Mouse (Mus musculus) macrophage (primary cell): ENCODE measurements around the gene Pcnx2. TPM values are rescaled to one million over a fixed set of nuclear protein-coding genes. Genes with fewer than 3 reads are reported as not detected.

Source experiments
- H3K27ac ChIP-seq: fragments of 350-480 bp; formaldehyde crosslinking; 2 replicates; pipeline ENCODE4 v1.9.0; 2021
- H3K36me3 ChIP-seq: fragments of 350-480 bp; formaldehyde crosslinking; 2 replicates; pipeline ENCODE4 v1.9.0; 2021; ENCODE audit errors: inconsistent target
- H3K4me3 ChIP-seq: fragments of 350-480 bp; formaldehyde crosslinking; 2 replicates; pipeline ENCODE4 v1.9.0; 2021; ENCODE audit errors: inconsistent target
- H3K79me2 ChIP-seq: fragments of 350-480 bp; formaldehyde crosslinking; 2 replicates; pipeline ENCODE4 v1.9.0; 2021; ENCODE audit errors: inconsistent target
- WGBS: methylation state at CpG from one replicate; pipeline ENCODE4 v1.1.7; 2026; ENCODE audit warnings: inconsistent platforms; ENCODE audit not compliant: missing documents; 5-methylcytosine and 5-hydroxymethylcytosine counted together
- polyA plus RNA-seq: library from polyadenylated mRNA; stranded (reverse); fragments of 250-400 nt; gene quantifications from 3 replicates; pipeline ENCODE4 v1.2.4, GENCODE M21; 2018; ENCODE audit warnings: inconsistent platforms

Pcnx2 gene
- polyA plus RNA-seq, 1 experiment from 2014 or later, result not detected

DNA sequence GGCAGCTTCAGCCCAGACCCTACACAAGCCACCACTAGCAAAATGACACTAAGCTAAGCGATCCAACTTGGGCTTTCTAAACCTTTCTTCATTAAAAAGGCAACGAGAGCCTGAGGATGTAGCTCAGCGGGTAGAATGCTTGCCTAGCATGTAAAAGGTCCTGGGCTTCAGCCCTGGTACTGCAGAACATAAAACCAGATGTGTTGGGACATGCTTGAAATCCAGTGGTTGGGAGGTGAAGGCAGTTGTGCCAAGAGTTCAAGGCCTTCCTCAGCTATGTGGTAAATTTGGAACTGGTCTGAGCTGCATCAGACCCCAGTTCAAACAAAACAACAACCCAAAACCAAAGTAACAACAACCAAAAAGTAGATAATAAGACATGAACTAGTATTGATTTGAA is 121.8 kb downstream of the Pcnx2 start:
- WGBS, result 100% methylated on average over 3 of the region's 3 CpGs

DNA sequence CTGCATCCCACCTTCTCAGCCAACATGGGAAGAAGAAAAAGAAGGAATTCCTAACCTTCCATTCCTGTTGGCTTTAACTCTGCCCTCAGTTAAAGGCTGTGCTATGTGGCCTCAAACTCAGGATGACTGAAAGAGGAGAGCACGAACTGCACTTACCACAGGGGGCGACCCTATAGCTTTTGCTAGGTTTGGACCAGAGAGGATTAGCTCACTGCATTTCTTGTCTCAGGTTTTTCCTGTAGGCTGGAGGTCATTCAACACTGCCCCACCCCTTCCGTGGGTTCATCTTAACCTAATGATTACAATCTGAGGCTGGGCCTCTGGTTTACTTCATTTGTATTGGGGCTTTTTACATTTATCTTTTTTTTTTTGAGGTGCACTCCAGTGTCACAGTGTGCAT is 123.1 kb downstream of the Pcnx2 start:
- H3K36me3 ChIP-seq, result no peaks in the 10 kb centered on the region
- no peak overlapping the region for H3K27ac ChIP-seq
- H3K79me2 ChIP-seq, result no peaks in the 10 kb centered on the region
- 95% methylated on average over 3 of the region's 3 CpGs for WGBS
- no peak overlapping the region for H3K4me3 ChIP-seq

More for the DNA sequence above, 121.8 kb downstream of the Pcnx2 start:
- H3K4me3 ChIP-seq, result no peak overlapping the region
- H3K79me2 ChIP-seq, result no peaks in the 10 kb centered on the region
- no peaks in the 10 kb centered on the region for H3K36me3 ChIP-seq
- H3K27ac ChIP-seq, result no peak overlapping the region

DNA sequence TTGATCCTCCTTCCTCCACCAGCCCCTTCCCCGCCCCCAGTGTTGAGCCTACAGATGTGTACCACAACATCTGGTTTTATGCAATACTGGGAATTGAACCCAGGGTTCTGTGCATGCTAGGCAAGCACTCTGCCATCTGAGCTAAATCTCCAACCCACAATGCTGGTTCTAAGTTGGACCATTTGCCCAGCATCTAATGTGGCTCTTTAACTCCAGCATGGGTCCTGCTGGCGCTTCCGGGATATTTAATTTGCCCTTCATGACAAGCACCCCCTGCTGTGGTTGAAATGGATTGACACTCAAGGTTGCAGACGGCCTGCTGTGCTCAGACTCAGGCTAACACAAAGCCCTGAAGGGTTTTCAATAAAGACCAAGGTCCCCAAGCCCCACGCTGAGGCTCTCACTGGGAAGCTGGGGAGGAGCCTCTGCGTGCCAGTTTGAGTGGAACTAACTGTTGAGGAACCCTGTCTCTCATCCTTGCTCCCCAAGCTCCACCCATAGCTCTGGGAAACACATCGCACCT is 124.8 kb downstream of the Pcnx2 start:
- 95% methylated on average over 7 of the region's 7 CpGs for WGBS
- H3K4me3 ChIP-seq, result no peak overlapping the region
- H3K79me2 ChIP-seq, result no peaks in the 10 kb centered on the region
- H3K36me3 ChIP-seq, result no peaks in the 10 kb centered on the region
- H3K27ac ChIP-seq, result no peak overlapping the region

DNA sequence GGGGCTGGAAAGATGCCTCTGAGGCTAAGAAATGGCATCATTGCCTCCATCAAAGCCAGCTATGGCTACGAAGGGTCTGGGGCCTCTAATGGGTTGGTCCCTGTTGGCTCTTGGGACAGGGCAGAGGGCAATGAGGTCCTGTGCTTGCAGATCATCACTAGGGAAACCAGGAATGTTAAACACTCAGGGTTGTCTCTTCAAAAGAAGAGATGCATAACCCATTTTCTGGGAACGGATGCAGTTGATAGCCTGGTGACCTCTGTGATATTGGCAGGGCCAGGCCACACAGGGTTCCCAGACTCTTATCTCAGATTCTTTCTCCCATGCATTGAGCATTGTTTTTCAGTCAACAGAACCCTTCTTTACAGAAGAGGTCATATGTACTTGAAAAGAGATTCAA is 125.8 kb downstream of the Pcnx2 start:
- no peaks in the 10 kb centered on the region for H3K79me2 ChIP-seq
- no peaks in the 10 kb centered on the region for H3K36me3 ChIP-seq
- H3K27ac ChIP-seq, result no peak overlapping the region
- 100% methylated on average over 2 of the region's 2 CpGs for WGBS
- no peak overlapping the region for H3K4me3 ChIP-seq

DNA sequence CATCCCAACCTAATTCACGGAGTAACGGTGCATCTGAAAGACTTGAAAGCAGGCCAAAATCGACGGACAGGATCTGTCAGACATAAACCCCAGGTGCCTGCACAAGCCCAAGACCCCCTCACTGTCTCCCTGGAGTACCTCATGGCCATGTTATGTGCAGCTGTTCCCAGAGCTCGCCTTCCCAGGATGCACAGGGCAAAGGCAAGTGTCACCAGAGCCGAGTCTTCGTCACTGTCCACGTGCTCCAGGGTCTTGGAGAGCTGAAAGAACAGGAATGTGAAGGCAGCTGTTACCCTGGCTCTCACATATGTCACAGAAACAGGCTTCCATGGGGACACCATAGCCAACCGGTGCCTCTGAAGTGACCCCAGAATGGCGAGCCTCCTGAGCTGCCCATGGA is 130.0 kb downstream of the Pcnx2 start:
- H3K79me2 ChIP-seq, result no peaks in the 10 kb centered on the region
- 92% methylated on average over 10 of the region's 10 CpGs for WGBS
- no peaks in the 10 kb centered on the region for H3K36me3 ChIP-seq
- no peak overlapping the region for H3K4me3 ChIP-seq
- no peak overlapping the region for H3K27ac ChIP-seq

DNA sequence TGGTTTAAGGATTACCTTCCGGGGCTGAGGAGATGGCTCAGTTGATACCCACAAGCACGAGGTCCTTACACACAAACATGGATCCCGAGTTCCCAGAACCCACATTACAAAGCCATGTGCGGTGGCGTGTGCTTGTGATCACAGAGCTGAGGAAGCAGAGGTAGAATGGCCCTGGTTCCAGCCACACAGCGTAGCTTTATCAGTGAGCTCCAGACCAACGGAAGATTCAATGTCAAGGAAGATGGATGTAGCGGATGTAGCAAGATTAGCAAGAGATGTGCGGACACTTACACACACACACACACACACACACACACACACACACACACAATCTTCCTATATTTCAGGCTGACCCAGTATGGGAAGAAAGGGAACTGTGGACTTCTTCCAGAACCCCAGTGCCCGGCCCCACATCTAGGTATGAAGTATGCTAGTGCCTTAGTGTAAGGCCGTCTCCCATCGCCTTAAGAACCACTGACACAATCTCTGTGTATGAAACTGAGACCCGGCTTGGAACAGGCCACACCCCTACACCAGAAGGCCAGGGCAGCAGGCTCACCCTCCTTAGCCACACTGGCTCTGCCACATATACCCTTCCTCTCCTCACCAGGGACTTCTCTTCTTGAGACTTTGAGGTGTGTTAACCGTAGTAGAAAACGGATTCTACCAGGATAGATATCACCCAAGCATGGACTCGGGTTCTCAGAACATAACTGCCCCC is 134.9 kb downstream of the Pcnx2 start:
- H3K36me3 ChIP-seq, result no peaks in the 10 kb centered on the region
- no peak overlapping the region for H3K4me3 ChIP-seq
- H3K27ac ChIP-seq, result no peak overlapping the region
- H3K79me2 ChIP-seq, result no peaks in the 10 kb centered on the region
- WGBS, result 95% methylated on average over 13 of the region's 16 CpGs

DNA sequence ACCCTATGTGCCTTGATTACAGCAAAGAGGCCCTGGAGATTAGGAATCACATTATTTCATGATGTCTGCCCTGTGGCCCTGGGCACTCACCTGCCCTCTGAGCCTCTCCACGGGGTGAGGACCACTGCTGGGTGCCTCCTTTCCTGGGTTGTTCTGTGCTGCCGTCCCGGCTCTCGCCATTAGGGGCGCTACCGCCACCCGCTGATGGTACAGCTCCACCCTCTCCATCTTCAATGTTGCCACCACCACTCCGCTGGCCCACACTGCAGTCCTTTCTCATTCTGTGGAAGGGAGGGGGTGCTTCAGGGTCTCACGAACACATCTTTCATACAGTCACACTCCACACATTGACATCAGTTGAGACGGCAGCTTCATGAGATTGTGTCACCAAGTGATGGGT is 139.1 kb downstream of the Pcnx2 start:
- H3K36me3 ChIP-seq, result no peaks in the 10 kb centered on the region
- H3K27ac ChIP-seq, result no peak overlapping the region
- no peak overlapping the region for H3K4me3 ChIP-seq
- 67% methylated on average over 10 of the region's 10 CpGs for WGBS
- H3K79me2 ChIP-seq, result no peaks in the 10 kb centered on the region

DNA sequence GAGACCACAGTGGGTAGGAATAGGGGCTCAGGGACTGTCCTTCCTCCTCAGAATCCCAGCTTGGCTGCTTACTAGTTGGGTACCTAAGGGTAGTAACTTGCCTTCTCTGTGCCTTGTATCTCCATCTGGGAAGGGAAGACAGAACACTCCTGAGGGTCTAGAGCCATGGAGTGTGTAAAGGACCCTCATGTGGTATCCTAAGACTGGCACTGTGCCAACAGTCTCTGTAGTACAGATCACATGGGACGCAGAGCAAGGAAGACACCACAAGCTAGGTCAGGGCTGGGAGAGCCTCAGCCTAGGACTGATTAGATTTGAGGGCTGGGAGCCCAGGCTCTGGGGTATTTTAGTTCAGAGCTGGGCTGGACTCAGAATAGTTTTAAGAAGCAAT is 141.0 kb downstream of the Pcnx2 start:
- WGBS, result 73% methylated on average over 1 of the region's 1 CpGs
- Histone ChIP-seq H3K4me3 (no peak overlapping the region), H3K36me3 (no peaks in the 10 kb centered on the region), H3K79me2 (no peaks in the 10 kb centered on the region), H3K27ac (no peak overlapping the region)

DNA sequence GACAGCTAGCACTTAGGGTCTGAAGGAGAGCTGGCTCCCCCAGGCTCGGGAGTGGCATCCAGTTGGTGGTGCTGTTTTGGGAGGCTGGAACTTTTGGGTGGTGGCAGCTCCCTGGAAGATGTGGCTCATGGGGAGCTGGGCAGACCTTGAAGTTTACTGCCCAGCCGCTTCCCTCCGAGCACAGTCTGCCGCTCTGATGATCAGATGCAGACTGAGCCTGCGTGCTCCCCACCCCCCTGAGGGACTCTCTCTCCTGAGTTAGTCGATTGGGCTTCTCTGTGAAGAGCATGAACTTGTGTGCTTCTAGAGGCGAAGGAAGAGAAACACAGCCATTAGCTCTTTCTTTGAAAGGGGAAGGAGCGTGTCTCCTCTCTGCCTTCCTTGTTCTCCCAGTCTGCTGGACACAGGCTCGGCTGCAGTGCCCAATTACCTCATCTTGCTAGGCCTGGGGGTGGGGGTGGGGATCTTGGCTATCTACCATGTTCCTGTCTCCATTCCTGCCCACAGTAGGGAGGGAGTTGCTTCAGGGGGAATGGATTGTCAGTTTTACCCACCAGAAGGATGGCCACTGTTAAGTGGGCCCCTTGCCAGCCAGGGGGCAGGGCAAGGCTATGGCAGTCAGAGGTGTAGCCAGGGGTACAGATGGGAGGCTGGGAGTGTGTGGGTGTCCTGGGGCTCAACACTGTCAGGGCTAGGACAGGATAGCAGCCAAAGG is 141.6 kb downstream of the Pcnx2 start:
- Histone ChIP-seq H3K36me3 (no peaks in the 10 kb centered on the region), H3K79me2 (no peaks in the 10 kb centered on the region), H3K4me3 (no peak overlapping the region), H3K27ac (no peak overlapping the region)
- 66% methylated on average over 8 of the region's 9 CpGs for WGBS

DNA sequence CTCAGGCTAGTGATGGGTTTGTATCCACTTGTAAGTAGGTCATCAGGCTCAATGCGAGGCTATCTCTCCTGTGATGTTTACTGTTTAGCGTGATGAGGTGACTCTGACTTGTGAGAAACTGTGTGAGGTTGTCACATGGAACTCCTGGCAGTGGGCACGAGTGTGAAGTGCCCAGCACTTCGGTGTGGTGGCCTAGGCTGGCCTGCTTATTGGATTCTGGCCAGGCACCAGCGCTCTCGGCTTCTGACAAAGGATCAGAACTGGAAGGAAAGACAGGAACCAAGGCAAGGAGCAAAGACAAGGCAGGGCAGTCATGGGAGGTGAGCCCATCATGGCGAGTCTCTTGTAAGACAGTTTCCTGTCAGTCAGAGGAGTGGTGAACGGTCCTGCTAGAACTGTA is 142.2 kb downstream of the Pcnx2 start:
- Histone ChIP-seq H3K4me3 (no peak overlapping the region), H3K79me2 (no peaks in the 10 kb centered on the region), H3K36me3 (no peaks in the 10 kb centered on the region), H3K27ac (no peak overlapping the region)
- 90% methylated on average over 8 of the region's 8 CpGs for WGBS

DNA sequence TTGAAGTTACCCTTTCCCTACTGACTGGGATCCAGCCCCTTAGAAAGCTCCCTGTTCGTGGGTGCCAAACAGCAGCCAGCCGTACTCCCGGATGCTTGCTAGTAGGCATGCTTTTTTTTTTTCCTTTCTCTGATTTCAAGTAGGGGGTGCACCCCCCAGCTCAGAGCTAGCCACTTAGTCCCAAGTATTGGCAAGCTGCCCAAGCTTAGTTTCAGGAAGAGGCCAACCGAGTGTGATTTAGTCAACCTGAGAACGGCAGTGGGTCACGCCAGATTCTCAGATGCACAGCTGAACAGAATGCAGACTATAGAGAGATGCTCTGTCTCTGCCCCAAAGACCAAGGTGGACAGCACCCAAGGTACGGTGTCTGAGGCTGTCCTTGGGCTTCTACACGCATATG is 147.3 kb downstream of the Pcnx2 start:
- Histone ChIP-seq H3K27ac (no peak overlapping the region), H3K79me2 (no peaks in the 10 kb centered on the region), H3K4me3 (no peak overlapping the region), H3K36me3 (peaks cover 14% of the 10 kb centered on the region; the same call in 1 of the 2 replicates)
- WGBS, result 48% methylated on average over 8 of the region's 8 CpGs

DNA sequence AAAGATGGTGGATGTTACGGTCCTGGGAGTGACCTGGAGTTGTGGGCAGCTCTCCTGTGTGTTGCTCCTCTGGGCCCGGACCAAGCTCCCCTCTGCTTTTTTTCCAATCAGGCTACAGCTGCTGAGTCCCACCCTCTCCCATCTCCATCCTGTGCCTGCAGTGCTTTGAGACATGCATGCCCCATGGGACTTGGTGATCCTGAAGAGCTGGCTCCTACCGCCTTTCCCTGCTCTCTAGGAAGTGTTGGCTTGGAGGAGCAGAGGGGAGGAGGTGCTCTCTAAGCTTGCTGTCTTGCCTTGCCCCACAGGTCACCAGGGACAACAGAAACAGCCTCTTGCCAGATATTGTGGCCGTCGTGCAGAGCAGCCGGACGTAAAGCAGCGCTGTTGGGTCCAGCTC is 150.7 kb downstream of the Pcnx2 start:
- no peak overlapping the region for H3K27ac ChIP-seq
- no peak overlapping the region for H3K4me3 ChIP-seq
- 96% methylated on average over 8 of the region's 8 CpGs for WGBS
- H3K36me3 ChIP-seq, result peaks cover 25% of the 10 kb centered on the region
- no peaks in the 10 kb centered on the region for H3K79me2 ChIP-seq

DNA sequence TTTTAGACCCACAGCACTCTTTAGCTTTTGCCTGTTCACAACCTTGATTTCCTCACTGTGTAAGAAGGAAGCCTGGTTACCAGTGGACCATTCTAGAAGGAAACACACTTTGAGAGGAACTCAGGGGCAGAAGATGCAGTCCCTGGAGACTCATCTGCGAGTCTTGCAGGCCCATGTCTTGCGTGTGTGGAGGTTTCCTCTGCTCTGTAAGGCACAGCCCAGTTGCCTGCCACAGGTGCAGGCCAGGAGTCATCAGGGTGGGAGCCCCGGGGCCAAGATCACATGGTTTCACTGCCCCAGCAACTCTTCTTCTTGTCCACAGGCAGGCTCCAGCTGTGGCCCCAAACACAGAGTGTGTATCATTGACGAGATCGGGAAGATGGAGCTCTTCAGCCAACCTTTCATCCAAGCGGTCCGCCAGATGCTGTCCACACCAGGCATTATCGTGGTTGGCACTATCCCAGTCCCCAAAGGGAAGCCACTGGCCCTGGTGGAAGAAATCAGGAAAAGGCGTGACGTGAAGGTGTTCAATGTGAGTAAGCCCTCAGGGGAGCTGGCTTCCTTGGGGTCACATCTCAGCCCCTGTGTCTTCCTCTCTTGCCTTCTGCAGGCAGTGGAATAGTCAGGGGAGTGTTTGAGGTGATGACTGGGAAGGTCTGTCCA is 153.1 kb downstream of the Pcnx2 start:
- H3K4me3 ChIP-seq, result no peak overlapping the region
- H3K36me3 ChIP-seq, result peaks cover 37% of the 10 kb centered on the region
- WGBS, result 89% methylated on average over 10 of the region's 10 CpGs
- no peak overlapping the region for H3K27ac ChIP-seq
- no peaks in the 10 kb centered on the region for H3K79me2 ChIP-seq

DNA sequence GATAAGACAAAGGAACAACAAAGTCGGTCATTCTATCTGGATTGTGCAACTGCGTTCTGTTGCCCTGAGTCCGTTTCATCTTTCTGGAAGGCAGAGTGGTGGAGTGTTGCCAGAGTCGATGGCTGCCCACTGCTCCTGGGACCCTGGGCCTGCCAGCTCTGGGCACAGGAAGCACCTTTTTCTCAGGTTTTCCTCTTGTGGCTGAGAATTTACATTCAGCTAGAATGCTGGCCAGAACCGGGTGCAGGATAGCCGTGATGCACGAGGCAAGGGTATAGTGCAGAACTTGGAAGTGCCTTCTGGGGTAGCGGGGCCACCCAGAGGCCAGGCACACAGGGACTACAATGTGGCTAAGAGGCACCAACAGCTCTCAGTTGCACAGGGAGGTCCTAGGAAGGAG is 155.7 kb downstream of the Pcnx2 start:
- H3K79me2 ChIP-seq, result no peaks in the 10 kb centered on the region
- 32% methylated on average over 8 of the region's 8 CpGs for WGBS
- H3K4me3 ChIP-seq, result no peak overlapping the region
- H3K27ac ChIP-seq, result no peak overlapping the region
- peaks cover 62% of the 10 kb centered on the region for H3K36me3 ChIP-seq

DNA sequence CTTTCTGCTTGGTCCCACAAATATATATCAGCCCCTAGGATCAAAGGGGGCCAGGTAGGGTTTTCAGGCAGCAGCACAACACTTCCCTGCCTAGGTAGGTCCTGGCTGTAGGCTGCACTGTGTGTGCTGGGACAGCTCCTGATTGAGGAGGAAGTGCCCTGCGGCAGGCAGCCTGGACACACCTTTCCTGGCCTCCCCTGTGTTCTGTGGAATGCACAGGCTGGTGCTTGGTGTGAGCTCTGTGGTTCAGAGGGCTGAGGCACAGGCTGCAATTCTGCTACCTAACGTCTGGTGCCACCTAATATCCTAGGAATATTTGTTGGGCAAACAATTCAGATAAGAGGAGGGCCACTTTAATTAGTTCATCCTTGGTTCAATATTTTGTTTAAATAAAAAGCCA is 156.3 kb downstream of the Pcnx2 start:
- Histone ChIP-seq H3K4me3 (no peak overlapping the region), H3K27ac (no peak overlapping the region), H3K36me3 (peaks cover 62% of the 10 kb centered on the region), H3K79me2 (no peaks in the 10 kb centered on the region)
- 38% methylated on average over 2 of the region's 2 CpGs for WGBS
